8 mouse cellular contexts compared by ENCODE assay signal in genomic region chr19:4192251-4192985, GRCm38 (mm10). TPM values are rescaled to one million over a fixed set of nuclear protein-coding genes. Genes with fewer than 3 reads are reported as not detected.
DNase-seq lines count a peak whose midpoint lies in the region; ATAC-seq and TF ChIP-seq lines count a peak whose summit lies in the region.

No protein-coding gene starts in this region.

- peak overlapping the region; percentile 30 for H3K27ac ChIP-seq in thymus, adult 2 months (ENCODE audit: control insufficient read depth, insufficient read depth, low read length)
- H3K27ac ChIP-seq in intestine, embryonic 16.5 days (ENCODE audit: low read length): peak overlapping the region; percentile 97
- peak overlapping the region; percentile 94 for H3K27ac ChIP-seq in neural tube, embryonic 15.5 days (replicated peaks)

- WGBS in thymus, adult 2 months: under 1% methylated on average over 52 of the region's 52 CpGs
- WGBS in intestine, embryonic 16.5 days: under 1% methylated on average over 51 of the region's 52 CpGs
- WGBS in neural tube, embryonic 15.5 days: under 1% methylated on average over 44 of the region's 52 CpGs

- peak; percentile 53 for DNase-seq in cerebellum, adult 9-10 months
- DNase-seq in cerebellum, adult 18-20 months: no peak
- DNase-seq in thymus, adult 2 months: no peak
- no peak for DNase-seq in thymus, postnatal 36 days
- DNase-seq in cerebellum, adult 9-11 months: no peak
- DNase-seq in yolk sac, embryonic 10.5 days (ENCODE audit: low spot score): no peak

- peak; percentile 54 for ATAC-seq in intestine, embryonic 16.5 days
- ATAC-seq in neural tube, embryonic 15.5 days (ENCODE audit: low FRiP score): peak; percentile 62

- no peaks in the 10 kb centered on the region for H3K9me3 ChIP-seq in intestine, embryonic 16.5 days (ENCODE audit: control insufficient read depth, low read length)
- no peaks in the 10 kb centered on the region for H3K9me3 ChIP-seq in neural tube, embryonic 15.5 days (replicated peaks)

- H3K4me1 ChIP-seq in thymus, adult 2 months (replicated peaks; ENCODE audit: control insufficient read depth, insufficient read depth, low read length): peaks cover 56% of the 10 kb centered on the region
- H3K4me1 ChIP-seq in intestine, embryonic 16.5 days (ENCODE audit: control insufficient read depth, insufficient read depth, low read length): peaks cover 46% of the 10 kb centered on the region
- peaks cover 50% of the 10 kb centered on the region for H3K4me1 ChIP-seq in neural tube, embryonic 15.5 days

- no peak for TF ChIP-seq POLR2A in thymus, adult 2 months (IDR thresholded peaks at IDR 0.05; ENCODE audit: control insufficient read depth, extremely low read depth, insufficient read depth, low read length, poor library complexity)

- peaks cover 40% of the 10 kb centered on the region for H3K36me3 ChIP-seq in thymus, adult 2 months (ENCODE audit: control insufficient read depth, insufficient read depth, low read length)
- peaks cover 20% of the 10 kb centered on the region; the same call in 1 of the 2 replicates for H3K36me3 ChIP-seq in intestine, embryonic 16.5 days (ENCODE audit: control insufficient read depth, insufficient read depth, low read length)
- peaks cover 41% of the 10 kb centered on the region for H3K36me3 ChIP-seq in neural tube, embryonic 15.5 days

- no peak for TF ChIP-seq CTCF in thymus, adult 2 months (IDR thresholded peaks at IDR 0.05; ENCODE audit: borderline replicate concordance, control insufficient read depth, extremely low read depth, insufficient read depth, low read length, poor library complexity)

- peak overlapping the region; percentile 85 for H3K4me3 ChIP-seq in thymus, adult 2 months (ENCODE audit: control insufficient read depth, insufficient read depth, low read length)
- H3K4me3 ChIP-seq in intestine, embryonic 16.5 days (ENCODE audit: low read length): peak overlapping the region; percentile 95
- H3K4me3 ChIP-seq in neural tube, embryonic 15.5 days (replicated peaks): peak overlapping the region; percentile 97

- H3K4me2 ChIP-seq in intestine, embryonic 16.5 days (ENCODE audit: low read depth, low read length): peak overlapping the region; percentile 74
- peak overlapping the region; percentile 93 for H3K4me2 ChIP-seq in neural tube, embryonic 15.5 days

- no peaks in the 10 kb centered on the region for H3K27me3 ChIP-seq in thymus, adult 2 months (ENCODE audit: control insufficient read depth, insufficient read depth, low read length)
- H3K27me3 ChIP-seq in intestine, embryonic 16.5 days (replicated peaks; ENCODE audit: control insufficient read depth, insufficient read depth, low read length): no peaks in the 10 kb centered on the region
- H3K27me3 ChIP-seq in neural tube, embryonic 15.5 days (replicated peaks): no peaks in the 10 kb centered on the region

- peak overlapping the region; percentile 99 for H3K9ac ChIP-seq in intestine, embryonic 16.5 days (ENCODE audit: low read depth, low read length)
- H3K9ac ChIP-seq in neural tube, embryonic 15.5 days (replicated peaks): peak overlapping the region; percentile 99

RNA-seq across cellular contexts. Expression of gene Ppp1ca, which starts 0.6 kb away (rescaled TPM):
- 897 and 1,014 TPM in 2 replicates for polyA plus RNA-seq in thymus, adult 2 months (2012; rRNA removed)
- 759 and 799 TPM in 2 replicates for polyA plus RNA-seq in intestine, embryonic 16.5 days (2015; fragmentation: Nextera tagmentation; extraction: Ambion mirVana)
- polyA plus RNA-seq in neural tube, embryonic 15.5 days (2015; fragmentation: Nextera tagmentation; extraction: Ambion mirVana): 589 and 681 TPM in 2 replicates

RNA-seq across cellular contexts. Expression of gene Tbc1d10c, which starts 1.3 kb away (rescaled TPM):
- polyA plus RNA-seq in thymus, adult 2 months (2012; rRNA removed): 622 and 718 TPM in 2 replicates
- 3.6 and 4.0 TPM in 2 replicates for polyA plus RNA-seq in intestine, embryonic 16.5 days (2015; fragmentation: Nextera tagmentation; extraction: Ambion mirVana)
- 0.74 and 20.7 TPM in 2 replicates for polyA plus RNA-seq in neural tube, embryonic 15.5 days (2015; fragmentation: Nextera tagmentation; extraction: Ambion mirVana)

RNA-seq across cellular contexts. Expression of gene Rad9a, which starts 9.0 kb away (rescaled TPM):
- 119 and 143 TPM in 2 replicates for polyA plus RNA-seq in thymus, adult 2 months (2012; rRNA removed)
- polyA plus RNA-seq in intestine, embryonic 16.5 days (2015; fragmentation: Nextera tagmentation; extraction: Ambion mirVana): 31.7 and 34.2 TPM in 2 replicates
- 24.3 and 27.2 TPM in 2 replicates for polyA plus RNA-seq in neural tube, embryonic 15.5 days (2015; fragmentation: Nextera tagmentation; extraction: Ambion mirVana)

RNA-seq across cellular contexts. Expression of gene Carns1, which starts 17.1 kb away (rescaled TPM):
- polyA plus RNA-seq in thymus, adult 2 months (2012; rRNA removed): 92.9 and 95.5 TPM in 2 replicates
- 1.3 and 1.4 TPM in 2 replicates for polyA plus RNA-seq in intestine, embryonic 16.5 days (2015; fragmentation: Nextera tagmentation; extraction: Ambion mirVana)
- 5.9 and 6.4 TPM in 2 replicates for polyA plus RNA-seq in neural tube, embryonic 15.5 days (2015; fragmentation: Nextera tagmentation; extraction: Ambion mirVana)

RNA-seq across cellular contexts. Expression of gene Clcf1, which starts 21.6 kb away (rescaled TPM):
- polyA plus RNA-seq in thymus, adult 2 months (2012; rRNA removed): 32.9 and 36.1 TPM in 2 replicates
- 5.9 TPM in 2 replicates for polyA plus RNA-seq in intestine, embryonic 16.5 days (2015; fragmentation: Nextera tagmentation; extraction: Ambion mirVana)
- 0.78 and 2.2 TPM in 2 replicates for polyA plus RNA-seq in neural tube, embryonic 15.5 days (2015; fragmentation: Nextera tagmentation; extraction: Ambion mirVana)

Comparison
In these comparisons a context has a peak if more than half of its experiments do, and no peak if none do; other contexts are left out.
1. H3K27ac ChIP-seq: peak in every context shown above with its lines; median percentile 97 in intestine, embryonic 16.5 days; 94 in neural tube, embryonic 15.5 days; 30 in thymus, adult 2 months.
2. RNA of gene Tbc1d10c, which starts 1.3 kb away (polyA plus RNA-seq): 622 to 718 TPM in thymus, adult 2 months; 3.6 to 4.0 TPM in intestine, embryonic 16.5 days and 0.74 to 20.7 TPM in neural tube, embryonic 15.5 days; every median in the first group is over 10 times any median in the second.
3. Peak in every context shown above with its lines, with median percentiles within 50 percentile points of each other: H3K4me3 ChIP-seq.